Mouse (Mus musculus): ENCODE measurements at regions not wholly inside any gene's neighbourhood (a gene's known extent, or its start where the extent isn't known, plus 50 kb on each side); places are given as distances from the start of the nearest gene placed in this dataset.

DNA sequence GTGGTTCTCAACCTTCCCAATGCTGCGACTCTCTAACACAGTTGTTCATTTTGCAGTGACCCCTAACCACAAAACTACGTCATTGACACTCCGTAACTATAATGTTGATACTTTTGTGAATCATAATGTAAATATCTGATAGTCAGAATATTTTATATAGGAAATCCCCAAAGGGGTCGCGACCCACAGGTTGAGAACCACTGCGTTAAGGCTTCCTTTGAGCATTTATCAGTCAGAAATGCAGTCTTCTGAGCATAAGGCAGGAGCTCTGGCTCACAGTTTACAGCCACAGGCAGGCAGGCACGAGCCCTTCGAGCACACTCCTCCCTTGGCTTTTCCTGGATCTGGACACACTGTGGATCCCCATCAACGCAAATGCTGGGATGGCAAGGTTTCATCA lies 57.0 kb downstream of the Nxnl2 start:
- no peak for DNase-seq (ENCODE audit: low spot score)

DNA sequence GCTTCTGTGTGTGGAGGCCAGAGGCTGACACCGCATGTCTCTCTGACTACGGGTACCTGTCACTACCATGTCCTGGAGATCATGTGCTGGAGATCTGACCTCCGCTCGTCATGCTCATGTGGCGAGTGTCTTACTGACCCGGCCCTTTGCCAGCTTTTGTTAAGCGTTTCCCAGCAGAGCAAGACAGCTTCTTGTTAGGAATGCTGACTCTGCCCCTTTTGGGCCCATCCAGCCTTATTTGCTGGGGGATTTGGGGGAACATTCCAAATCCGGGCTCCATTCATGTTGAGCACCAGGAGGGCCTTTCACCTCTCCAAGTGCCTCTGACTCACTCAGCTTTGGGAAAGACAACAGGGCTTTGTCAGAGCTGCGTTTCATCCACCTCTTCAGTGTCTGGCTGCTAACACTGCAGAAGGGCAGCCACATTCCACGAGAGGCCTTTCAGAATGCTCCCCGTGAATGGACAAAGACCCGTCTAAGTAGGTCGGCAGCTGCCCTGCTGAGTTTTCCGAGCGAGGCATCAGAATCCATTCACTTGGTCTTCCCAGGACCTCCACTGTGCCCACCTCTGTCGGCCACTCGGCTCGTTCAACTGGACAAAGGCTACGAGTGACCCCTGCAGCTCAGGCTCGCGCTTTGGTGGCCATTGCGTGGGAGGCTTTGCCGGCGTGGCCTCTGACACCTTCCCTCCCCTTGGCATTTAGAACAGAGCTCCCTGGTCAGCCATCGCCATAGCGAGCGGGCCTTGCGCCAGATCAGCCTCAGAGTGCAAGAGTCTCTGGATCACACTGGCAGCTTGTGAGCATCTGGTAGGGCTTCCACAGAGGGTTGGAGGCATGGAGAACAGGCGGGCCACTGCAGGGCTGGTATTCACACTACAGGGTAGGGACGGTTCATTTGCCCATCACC lies 58.3 kb downstream of the Nxnl2 start:
- no peak for DNase-seq (ENCODE audit: low spot score)

DNA sequence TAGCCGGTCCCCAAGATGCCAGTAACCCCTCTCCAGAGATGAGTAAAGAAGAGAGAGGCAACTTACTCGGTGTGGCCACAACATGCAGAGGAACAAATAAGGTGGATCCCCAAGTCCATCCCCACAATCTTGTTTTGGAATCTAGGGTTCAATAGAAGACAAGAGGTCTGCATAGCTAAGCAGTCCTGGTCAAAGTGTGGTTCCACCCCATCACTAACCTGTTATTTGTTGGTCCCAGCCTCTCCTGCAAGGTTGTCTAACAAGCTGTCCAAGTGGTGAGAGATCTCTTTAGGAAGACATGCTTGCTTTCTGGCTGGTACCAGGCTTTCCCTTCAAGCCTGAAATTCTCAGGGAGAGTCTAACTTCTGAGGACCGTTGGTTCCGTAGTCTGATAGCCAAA lies 59.0 kb downstream of the Nxnl2 start:
- no peak for DNase-seq (ENCODE audit: low spot score)

DNA sequence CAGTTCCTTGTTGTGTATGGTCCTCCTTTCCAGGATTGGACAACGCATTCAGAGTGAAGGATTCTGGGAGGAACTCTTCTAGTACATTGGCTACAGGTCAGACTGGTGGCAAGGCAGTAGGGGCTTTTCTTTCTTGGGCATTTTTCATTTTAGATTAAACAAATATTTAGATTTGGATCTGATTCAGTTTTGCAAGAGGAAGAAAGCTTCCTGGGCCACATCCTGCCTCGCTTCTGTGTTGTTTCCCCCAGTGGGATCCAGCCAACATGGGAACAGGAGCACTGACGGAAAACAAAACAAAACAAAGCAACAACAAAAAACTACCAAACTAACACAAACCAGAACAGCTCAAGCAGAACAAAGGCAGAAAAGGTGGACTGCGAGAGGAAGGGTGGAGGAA lies 60.8 kb downstream of the Nxnl2 start:
- no peak for DNase-seq (ENCODE audit: low spot score)

DNA sequence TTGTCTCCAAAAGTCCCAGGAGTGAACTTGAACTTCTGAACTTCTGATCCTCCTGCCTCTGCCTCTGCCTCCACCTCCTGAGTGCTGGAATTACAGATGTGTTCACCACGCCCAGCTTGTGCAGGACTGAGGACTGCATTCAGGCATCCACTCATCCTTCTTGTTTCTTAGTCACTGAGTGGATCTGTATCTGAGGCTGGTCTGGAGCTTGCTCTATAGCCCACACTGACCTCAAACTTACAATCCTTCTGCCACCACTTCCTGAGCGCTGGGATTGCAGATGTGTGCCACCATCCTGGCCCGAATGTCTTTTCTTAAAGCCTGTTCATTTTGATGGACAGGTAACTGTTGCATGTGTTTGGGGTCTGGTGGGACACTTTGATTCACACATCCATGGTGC lies 76.6 kb downstream of the Nxnl2 start:
- DNase-seq (ENCODE audit: low spot score) = no peak

DNA sequence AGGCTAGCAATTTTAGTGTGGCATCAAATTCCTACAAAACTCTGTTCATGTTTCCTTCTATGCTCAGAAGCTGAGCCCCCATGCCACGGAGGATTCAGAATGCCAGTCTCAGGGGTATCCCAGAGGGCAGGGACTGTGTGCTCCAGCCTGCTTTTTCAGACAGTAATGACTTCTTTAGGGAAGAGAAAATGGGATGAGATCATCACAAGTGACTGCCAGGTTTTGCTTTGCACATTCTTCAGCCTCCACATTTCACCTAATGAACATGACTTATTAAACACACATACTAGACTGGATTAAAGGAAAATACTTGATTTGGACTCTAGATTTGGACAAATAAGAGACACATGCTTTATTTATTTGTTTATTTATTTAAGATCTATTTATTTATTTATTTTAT lies 82.5 kb downstream of the Nxnl2 start:
- no peak for DNase-seq (ENCODE audit: low spot score)

DNA sequence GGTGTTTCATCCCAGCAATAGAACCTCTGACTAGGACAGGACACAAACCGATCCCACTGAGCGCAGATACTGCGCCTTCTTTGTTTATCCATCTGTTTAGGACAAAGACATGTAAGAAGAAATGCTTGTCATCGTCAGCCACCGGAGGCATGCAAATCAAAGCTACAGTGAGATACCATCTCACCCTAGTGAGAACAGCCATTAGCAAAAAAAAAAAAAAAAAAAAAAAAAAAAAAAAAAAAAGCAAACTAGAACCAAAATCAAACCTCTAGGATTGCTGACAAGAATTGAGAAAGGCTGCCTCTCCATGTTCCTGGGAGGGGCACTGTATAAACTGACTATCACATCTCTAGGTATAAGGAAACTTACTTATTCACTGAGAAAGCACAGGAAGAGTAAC lies 84.9 kb downstream of the Nxnl2 start:
- no peak for DNase-seq (ENCODE audit: low spot score)

DNA sequence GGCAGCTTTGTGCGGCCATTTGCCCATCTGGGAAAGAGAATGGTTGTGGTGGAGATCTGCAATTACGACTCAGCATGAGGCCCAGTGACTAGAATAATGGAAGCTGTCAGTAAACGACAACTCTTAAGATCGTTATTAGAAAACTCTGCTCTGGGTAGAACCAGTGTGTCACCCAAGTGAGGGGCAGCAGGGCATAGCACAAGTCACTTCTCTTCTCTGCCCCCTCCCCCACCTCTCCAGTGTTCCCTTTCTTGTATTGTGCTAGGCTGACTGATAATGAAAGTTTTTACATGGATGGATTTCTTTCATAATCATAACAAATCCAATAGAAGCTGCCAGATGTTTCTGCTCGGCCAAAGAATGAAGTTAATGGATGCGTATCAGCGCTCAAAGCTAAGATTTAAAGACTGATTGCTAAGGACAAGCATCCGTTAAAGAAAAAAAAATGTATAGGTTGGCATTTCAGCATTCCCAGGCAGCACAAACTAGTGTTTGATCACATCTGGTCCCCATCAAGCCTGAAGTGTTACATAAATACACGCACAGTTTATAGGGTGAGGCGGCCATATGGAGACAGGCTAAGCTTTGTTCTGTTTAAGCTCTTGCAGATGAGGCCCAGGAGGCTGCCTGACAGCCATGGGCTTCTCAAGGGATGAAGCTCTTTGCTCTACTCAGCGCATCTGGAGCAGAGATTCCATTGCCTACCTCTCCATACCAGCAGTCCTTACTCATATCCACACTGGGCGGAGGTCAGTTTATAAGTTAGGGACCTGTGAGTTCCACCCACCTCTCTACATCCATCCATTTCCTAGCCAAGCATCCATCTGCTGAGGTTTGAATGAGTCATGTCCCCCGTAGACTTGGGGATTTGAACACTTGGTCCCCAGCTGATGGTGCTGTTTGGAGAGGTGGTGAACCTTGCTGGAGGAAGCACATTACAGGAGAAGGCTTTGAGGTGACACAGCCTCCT lies 88.2 kb downstream of the Nxnl2 start:
- peak; percentile 54 for DNase-seq (ENCODE audit: low spot score)

DNA sequence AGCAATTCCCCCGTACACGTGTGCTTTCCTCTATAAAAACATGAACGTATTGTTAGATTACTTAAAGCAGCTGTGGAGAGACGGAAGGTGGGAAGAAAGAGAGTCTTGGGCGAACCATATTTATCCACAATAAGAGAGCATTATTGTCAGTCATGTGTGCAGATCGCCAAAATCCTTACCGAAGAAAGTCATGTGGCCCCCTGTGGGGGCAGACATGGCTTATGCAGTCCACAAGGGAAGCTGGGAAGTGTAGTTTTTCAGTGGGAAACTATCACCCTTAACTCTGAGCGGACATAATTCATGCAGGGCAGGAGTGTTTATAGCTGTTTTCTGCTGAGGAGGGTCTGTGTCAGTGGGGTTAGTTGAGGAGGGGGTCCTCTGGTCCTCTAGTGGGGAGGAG lies 90.8 kb downstream of the Nxnl2 start:
- DNase-seq (ENCODE audit: low spot score) = no peak

DNA sequence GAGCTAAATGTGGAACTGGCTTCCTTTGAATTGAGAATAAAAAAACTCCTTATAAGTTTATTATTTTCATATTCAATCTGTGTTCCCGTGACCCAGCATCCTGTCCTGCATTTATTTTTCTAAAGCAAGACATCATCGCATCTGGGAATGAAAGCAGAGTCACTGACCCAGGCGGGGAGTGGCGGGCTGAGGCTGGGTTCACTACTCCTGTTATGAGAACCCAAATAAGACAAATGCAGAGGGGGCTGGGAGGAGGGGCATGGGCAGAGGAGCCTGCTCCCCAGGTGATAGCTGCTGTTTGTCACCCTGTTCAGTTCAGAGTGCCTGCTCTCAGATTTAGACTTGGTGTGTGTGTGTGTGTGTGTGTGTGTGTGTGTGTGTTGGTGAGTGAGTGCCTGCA lies 102.0 kb downstream of the Nxnl2 start:
- no peak for DNase-seq (ENCODE audit: low spot score)

DNA sequence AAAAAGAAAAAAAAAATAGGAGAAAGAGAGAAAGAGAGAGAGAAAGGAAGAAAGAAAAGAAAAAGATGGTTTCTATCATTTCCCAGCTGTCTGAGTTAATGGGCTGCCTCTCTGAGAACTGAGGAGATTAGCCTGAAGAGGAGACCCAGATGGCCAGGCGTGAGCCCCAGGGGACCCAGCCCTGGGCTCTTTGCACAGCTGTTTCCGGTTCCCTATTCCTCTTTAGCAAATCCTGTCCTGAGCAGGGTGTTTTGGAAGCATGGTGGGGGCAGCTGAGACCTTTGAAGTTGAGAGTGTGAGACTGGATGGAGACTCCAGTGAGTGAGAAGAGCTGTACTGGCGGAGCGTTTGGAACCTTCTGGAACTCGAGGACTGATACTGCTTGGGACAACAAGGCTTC lies 103.8 kb downstream of the Nxnl2 start:
- no peak for DNase-seq (ENCODE audit: low spot score)

DNA sequence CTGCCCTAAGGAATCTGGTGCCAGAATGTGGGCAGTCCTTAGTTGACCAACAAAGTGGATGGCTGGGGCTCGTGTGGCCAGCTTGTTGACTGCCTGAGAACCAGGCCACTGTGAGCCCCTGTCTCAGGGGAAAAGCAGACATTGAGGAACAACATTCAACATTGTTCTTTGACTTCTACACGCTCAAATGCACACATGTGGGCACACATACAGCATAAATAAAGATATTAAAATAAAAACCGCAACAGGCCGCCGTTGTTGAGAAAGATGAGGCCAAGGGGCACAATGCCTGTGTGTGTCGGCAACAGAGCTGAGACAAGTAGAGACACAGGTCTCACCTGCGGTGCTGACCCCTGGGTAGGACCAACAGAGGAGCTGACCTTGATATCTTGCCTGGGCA lies 105.8 kb downstream of the Nxnl2 start:
- no peak for DNase-seq (ENCODE audit: low spot score)

DNA sequence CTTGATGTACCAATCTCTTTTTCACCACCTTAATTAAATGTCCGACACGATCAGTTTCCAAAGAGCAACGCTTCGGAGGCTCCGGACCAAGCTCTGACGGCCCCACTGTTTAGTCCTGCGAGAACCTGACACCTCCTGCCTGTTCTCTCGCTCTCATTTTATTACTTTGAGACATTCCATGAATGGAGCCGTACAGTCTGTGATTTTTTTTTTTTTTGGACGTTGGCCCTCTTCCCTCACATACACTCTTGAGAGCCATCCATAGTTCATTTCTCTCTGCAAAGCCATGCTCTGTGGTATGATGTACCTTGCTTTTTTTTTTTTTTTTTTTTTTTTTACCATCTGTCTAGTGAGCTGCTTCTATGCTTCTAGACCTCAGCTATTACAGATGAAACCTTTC lies 106.7 kb downstream of the Nxnl2 start:
- no peak for DNase-seq (ENCODE audit: low spot score)

DNA sequence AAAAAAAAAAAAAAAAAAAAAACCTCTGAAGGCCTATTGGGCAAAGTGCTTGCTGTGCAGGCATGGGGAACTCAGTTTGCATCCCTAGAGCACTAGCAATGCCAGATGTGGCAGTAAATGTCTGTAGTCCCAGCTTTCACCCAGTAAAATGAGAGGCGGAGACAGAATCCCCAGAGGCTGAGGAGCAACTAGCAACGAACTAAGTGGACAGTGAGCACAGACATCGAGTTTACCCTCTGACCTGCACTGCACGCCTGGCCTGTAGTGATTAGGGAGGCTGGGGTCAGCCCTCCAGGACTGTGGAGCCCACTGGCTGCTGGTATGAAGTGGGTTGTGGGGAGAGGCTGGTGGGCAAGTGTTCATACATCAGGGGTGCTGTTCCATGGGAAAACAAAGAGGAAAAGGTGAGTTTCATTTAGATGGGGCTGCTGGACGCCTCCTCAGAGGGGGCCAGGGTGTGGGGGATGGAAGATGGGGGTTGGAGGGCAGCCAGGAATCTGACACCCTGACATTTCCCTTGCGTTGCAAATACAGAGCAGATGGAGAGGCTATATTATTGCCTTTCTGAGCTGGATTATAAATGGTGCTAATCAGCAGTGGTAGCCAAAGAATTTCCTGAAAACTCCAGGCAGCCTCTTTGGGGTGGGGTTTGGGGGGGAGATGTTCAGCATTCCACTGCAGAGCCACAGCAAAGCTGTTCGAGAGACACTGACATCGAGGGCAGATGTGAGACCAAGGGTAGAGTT lies 109.0 kb downstream of the Nxnl2 start:
- peak; percentile 71 for DNase-seq (ENCODE audit: low spot score)

DNA sequence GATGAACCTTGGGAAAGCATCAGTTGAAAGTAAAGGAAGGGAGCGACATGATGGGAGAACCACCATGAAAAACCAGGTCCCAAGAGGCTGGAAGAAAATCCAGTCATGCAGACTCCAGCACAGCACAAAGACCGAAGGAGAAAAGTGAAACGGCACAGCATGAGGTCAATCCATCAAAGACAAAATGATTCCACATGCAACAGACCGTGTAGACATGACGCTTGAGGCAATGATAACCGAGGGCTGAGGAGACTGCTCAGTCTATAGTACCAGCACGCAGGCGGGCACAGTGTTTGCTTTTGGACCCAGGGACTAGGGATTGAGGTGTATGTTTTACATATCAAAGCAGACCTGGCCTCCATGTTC lies 109.5 kb downstream of the Nxnl2 start:
- no peak for DNase-seq (ENCODE audit: low spot score)

DNA sequence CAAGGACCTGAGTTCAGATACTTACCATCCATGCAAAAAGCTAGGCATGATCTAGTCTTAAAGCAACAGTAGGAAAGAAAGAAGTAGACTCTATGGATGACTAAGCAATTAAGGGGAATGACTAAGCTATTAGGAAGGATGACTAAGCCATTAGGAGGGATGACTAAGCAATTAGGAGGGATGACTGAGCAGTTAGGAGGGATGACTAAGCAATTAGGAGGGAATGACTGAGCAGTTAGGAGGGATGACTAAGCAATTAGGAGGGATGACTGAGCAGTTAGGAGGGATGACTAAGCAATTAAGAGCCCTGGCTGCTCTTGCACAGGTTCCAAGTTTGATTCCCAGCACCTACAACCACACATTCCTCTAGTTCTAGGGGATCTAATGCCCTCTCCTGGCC lies 113.9 kb downstream of the Nxnl2 start:
- DNase-seq (ENCODE audit: low spot score) = no peak

DNA sequence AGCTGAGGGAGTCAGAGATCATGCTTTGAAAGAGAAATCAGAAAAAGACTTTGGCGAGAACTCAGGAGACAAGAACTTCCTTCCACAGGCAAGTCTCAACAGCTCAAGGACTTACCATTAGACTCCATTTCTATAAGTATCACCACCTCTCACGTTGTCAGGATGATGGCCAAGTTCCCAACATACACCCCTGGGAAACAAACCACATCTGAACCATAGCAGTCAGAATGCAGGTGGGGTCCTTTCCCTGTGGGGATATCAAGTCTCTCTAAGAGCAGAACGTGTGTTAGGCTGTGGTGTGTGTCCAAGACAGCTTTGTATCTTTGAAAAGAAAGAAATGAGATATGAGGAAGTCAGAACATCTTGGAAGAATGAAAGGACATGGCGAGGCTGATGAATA lies 118.6 kb downstream of the Nxnl2 start:
- no peak for DNase-seq (ENCODE audit: low spot score)

DNA sequence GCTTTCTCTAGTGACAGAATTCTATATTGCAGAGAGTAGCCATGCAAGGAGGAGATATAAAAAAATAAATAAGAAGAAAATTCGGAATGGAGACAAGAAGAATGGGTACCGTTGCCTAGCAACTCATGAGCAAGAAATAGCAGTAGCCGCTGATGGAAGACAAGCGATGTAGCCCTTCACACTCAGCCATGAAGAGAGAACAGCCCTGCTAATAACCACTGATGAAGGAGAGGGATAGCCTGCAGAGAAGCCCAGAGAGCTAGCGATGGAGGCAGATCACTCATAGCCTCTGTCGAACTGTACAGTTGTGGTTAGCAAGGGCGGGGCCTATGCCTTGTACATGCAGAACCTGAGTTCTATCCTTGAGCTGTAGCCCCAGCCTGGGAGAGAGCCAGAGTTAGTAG lies 118.4 kb upstream of the S1pr3 start:
- DNase-seq (ENCODE audit: low spot score) = no peak

DNA sequence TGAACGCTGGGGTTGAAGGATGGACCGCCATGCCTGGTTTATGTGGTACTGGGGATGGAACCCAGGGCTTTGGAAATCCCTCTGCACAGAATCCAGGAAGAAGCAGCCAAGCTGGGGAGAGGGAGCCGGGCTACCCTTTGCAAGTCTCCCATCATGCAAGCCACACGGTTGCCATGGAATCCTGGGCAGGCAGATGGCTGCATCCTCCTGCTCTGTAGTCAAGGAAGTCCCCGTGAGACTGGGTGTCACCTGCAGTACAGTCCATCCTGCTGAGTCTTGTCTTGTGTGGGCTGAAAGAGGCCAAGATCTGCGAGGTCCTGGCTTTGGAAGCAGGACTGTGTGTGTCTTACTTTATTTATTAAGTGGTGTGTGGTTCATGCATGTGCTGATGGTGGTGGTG lies 117.5 kb upstream of the S1pr3 start:
- no peak for DNase-seq (ENCODE audit: low spot score)

DNA sequence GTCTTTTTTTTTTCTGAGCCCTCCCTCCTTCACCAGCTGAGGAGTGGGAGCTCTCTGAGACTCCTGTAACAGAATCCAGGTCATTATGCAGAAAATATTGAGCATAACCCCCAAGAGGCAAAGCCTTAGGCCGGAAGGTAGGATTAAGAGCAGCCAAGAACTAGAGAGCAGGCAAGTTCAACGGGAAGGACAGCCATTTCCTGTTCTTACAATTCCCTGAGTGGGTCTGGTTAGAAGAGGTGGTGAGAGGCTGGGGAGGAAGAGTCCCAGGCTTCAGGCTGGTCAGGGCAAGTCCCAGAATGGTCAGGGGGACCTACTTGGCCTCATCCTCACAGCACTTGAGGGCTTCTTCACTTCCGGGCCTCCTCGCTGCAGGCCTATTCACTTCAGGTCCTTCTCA lies 115.4 kb upstream of the S1pr3 start:
- DNase-seq (ENCODE audit: low spot score) = no peak

DNA sequence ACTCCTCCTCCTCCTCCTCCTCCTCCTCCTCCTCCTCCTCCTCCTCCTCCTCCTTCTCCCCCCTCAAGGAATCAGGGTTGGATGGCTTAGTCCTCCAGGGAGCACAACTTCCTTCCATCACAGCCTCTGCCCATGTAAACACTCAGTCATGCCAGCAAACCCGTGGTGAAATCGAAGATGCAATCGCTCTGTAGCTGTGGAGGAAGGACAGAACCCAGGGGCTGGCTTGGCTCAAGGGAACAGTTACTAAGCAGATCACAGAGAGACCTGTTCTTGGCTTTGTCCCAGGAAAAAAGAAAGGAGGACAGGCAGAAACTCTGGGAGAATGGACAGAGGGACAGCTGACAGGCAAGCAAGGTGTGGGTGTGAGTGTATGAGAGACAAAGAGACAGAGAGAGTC lies 112.6 kb upstream of the S1pr3 start:
- DNase-seq (ENCODE audit: low spot score) = no peak

DNA sequence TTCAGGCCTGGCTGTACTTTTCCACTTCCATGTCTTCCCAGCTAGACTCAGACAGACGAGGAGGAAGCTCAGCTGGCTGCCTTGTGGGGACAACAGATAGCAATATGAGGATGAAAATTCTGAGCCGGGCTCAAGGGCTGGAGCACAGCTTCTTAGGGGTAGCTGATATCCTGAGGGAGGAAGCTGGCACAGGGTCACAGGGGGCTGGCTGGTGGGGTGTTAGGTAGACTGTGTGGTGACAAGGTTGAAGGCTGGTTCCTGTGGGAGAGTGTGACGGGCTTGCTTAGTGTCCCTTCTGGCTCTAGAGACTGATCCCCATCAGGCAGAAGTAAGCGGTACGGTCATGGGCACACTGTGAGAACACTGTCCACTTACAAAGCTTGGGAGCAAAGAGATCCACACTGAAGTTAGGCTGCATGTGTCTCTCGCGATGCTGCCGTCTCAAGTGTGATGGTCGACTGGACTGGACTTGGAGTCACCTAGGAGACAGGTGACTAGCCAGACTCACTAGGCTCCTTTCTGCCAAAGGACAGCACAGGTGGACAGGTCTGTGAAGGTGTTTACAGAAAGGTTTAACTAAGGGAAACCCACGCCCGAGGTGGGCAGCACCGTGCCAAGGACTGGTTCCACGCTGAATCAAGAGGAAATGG lies 111.1 kb upstream of the S1pr3 start:
- no peak for DNase-seq (ENCODE audit: low spot score)
